8 mouse cellular contexts compared by ENCODE assay signal in the genomic region with DNA sequence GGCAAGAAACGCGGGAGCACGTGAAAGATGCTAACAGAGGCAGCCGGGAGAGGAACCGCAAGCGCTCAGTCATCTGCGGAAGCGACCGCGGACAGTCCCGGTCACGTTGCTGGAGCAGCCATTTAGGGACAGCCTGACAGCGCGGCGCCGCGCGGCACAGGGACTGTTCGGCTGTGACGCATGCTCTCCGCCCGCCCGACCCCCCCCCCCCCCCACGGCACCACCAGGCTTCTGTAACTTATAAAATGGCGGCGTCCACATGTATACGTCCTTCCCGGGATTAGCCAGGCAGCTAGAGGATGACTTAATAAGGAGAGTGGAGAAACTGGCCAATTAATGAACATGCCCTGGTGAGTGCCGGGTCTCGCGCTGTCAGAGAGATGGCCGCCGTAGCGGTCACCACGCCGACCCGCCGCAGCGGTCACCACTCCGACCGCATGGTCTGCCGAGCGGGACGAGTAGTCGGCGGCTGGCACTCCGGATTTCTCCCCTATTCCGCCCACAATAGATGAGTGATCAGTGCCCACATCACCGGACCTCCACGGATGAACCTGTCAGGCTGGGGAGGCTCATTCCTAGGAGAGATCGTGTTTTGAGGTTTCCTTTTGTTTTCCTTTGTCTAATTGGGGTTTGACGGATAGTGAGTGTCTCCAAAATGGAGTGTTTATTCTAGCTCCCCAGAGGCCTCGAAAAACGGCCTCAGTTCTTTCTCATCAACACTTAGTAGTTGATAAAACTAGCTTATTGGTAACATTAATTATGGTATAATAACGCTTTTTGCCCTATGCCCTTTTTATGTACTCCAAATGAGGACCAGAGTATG.
A peak's percentile ranks its signal among the peaks of the same experiment; 100 is the strongest.
DNase-seq lines count a peak whose midpoint lies in the region; ATAC-seq and TF ChIP-seq lines count a peak whose summit lies in the region.

No protein-coding gene starts in this region.

- no peak for TF ChIP-seq CTCF in Patski (IDR thresholded peaks at IDR 0.05)

- in situ Hi-C loops in Patski (cut with MboI; ENCODE audit: low pct_unique_long_range_greater_than_20kb) = loop anchor here (25.0 kb wide), 2 partner anchors 1519 to 1594 kb away; partner anchors contain the start of gene Pbdc1

- CTCF ChIA-PET in Patski (lab: Charles Lee) = no interaction called here

- peak overlapping the region; percentile 56 for H3K4me2 ChIP-seq in hindbrain, embryonic 13.5 days

- no peaks in the 10 kb centered on the region for H3K9me3 ChIP-seq in hindbrain, embryonic 13.5 days

- peak; percentile 75 for ATAC-seq in Patski
- peak; percentile 98 for ATAC-seq in hindbrain, embryonic 13.5 days (ENCODE audit: low FRiP score)

- H3K27ac ChIP-seq in hindbrain, embryonic 13.5 days = peak overlapping the region; percentile 96

- DNase-seq in Patski (ENCODE audit: low read depth, low spot score) = no peak
- peak; percentile 84 for DNase-seq in cerebellum, postnatal 25 days
- DNase-seq in frontal cortex, postnatal 25 days (ENCODE audit: low spot score in 2 of 2) = peak; percentile 20 to 60
- peak; percentile 26 for DNase-seq in left cerebral cortex, adult 11 months (ENCODE audit: low spot score)
- peak; percentile 83 for DNase-seq in lung, postnatal 36 days
- DNase-seq in retina, adult 2 months (ENCODE audit: low read depth, low spot score) = peak; percentile 65
- DNase-seq in thymus, postnatal 14 days = peak; percentile 68

- H3K36me3 ChIP-seq in hindbrain, embryonic 13.5 days = no peaks in the 10 kb centered on the region

- under 1% methylated on average over 53 of the region's 55 CpGs for WGBS in hindbrain, embryonic 13.5 days

- peak overlapping the region; percentile 81 for H3K9ac ChIP-seq in hindbrain, embryonic 13.5 days

- peaks cover 19% of the 10 kb centered on the region for H3K4me1 ChIP-seq in hindbrain, embryonic 13.5 days (replicated peaks)

- no peaks in the 10 kb centered on the region for H3K27me3 ChIP-seq in Patski
- no peaks in the 10 kb centered on the region for H3K27me3 ChIP-seq in hindbrain, embryonic 13.5 days

- POLR2A ChIA-PET in Patski (lab: Charles Lee) = interaction anchor here (0.6 kb wide), 1 partner anchor 122 kb away, joined by 3 read pairs; no protein-coding TSS in a partner anchor

- peak overlapping the region; percentile 54 for H3K4me3 ChIP-seq in hindbrain, embryonic 13.5 days
